Mouse (Mus musculus): ENCODE measurements around the gene Parp1.
"Not testable (repeated sequence)": the region's sequence is repeated elsewhere in the genome, so short reads cannot be mapped to it uniquely, and the experiment has no call there.

Parp1 gene

GRCm38 (mm10) chr1:180561187-180561586, 7.5 kb upstream of the Parp1 start:
- DNase-seq (ENCODE audit: low read depth) = no peak

GRCm38 (mm10) chr1:180564885-180565284, 3.8 kb upstream of the Parp1 start:
- no peak for DNase-seq (ENCODE audit: low read depth)

- no peak for DNase-seq (ENCODE audit: low read depth)
Observed at GRCm38 (mm10) chr1:180567761-180568160, 963 bp upstream of the Parp1 start.

GRCm38 (mm10) chr1:180568248-180568647, 476 bp upstream of the Parp1 start:
- no peak for DNase-seq (ENCODE audit: low read depth)

GRCm38 (mm10) chr1:180569453-180569852, 729 bp downstream of the Parp1 start:
- DNase-seq (ENCODE audit: low read depth) = peak; percentile 19

- DNase-seq (ENCODE audit: low read depth) = no peak
Observed at GRCm38 (mm10) chr1:180570181-180570580, 1.5 kb downstream of the Parp1 start.

- no peak for DNase-seq (ENCODE audit: low read depth)
Observed at GRCm38 (mm10) chr1:180571018-180571589, 2.4 kb downstream of the Parp1 start.

- not testable (repeated sequence) for DNase-seq (ENCODE audit: low read depth)
Observed at GRCm38 (mm10) chr1:180571721-180572120, 3.0 kb downstream of the Parp1 start.

GRCm38 (mm10) chr1:180572154-180572553, 3.4 kb downstream of the Parp1 start:
- no peak for DNase-seq (ENCODE audit: low read depth)

- no peak for DNase-seq (ENCODE audit: low read depth)
Observed at GRCm38 (mm10) chr1:180576524-180576923, 7.8 kb downstream of the Parp1 start.

- DNase-seq (ENCODE audit: low read depth) = no peak
Observed at GRCm38 (mm10) chr1:180577837-180578236, 9.1 kb downstream of the Parp1 start.

GRCm38 (mm10) chr1:180587792-180588442, 19.2 kb downstream of the Parp1 start:
- DNase-seq (ENCODE audit: low read depth) = no peak

- no peak for DNase-seq (ENCODE audit: low read depth)
Observed at GRCm38 (mm10) chr1:180600578-180600977, 31.9 kb downstream of the Parp1 start.

- DNase-seq (ENCODE audit: low read depth) = no peak
Observed at GRCm38 (mm10) chr1:180601806-180602205, 33.1 kb downstream of the Parp1 start.

- DNase-seq (ENCODE audit: low read depth) = no peak
Observed at GRCm38 (mm10) chr1:180604579-180604978, 35.9 kb downstream of the Parp1 start.

- no peak for DNase-seq (ENCODE audit: low read depth)
Observed at GRCm38 (mm10) chr1:180606106-180606505, 37.4 kb downstream of the Parp1 start.

GRCm38 (mm10) chr1:180606796-180607577, 38.3 kb downstream of the Parp1 start:
- no peak for DNase-seq (ENCODE audit: low read depth)

GRCm38 (mm10) chr1:180607578-180607879, 38.8 kb downstream of the Parp1 start:
- DNase-seq (ENCODE audit: low read depth) = no peak

- DNase-seq (ENCODE audit: low read depth) = not testable (repeated sequence)
Observed at GRCm38 (mm10) chr1:180611842-180612241, 43.1 kb downstream of the Parp1 start.

- DNase-seq (ENCODE audit: low read depth) = no peak
Observed at GRCm38 (mm10) chr1:180616762-180617161, 48.0 kb downstream of the Parp1 start.

- no peak for DNase-seq (ENCODE audit: low read depth)
Observed at GRCm38 (mm10) chr1:180622389-180622788, 53.7 kb downstream of the Parp1 start.

- peak; percentile 23 for DNase-seq (ENCODE audit: low read depth)
Observed at GRCm38 (mm10) chr1:180623911-180624310, 55.2 kb downstream of the Parp1 start.

- no peak for DNase-seq (ENCODE audit: low read depth)
Observed at GRCm38 (mm10) chr1:180626141-180626540, 57.4 kb downstream of the Parp1 start.

Data from NIH3T3 (cell line).